Mouse (Mus musculus): ENCODE results near the gene Nt5c1a.

Nt5c1a gene

DNA sequence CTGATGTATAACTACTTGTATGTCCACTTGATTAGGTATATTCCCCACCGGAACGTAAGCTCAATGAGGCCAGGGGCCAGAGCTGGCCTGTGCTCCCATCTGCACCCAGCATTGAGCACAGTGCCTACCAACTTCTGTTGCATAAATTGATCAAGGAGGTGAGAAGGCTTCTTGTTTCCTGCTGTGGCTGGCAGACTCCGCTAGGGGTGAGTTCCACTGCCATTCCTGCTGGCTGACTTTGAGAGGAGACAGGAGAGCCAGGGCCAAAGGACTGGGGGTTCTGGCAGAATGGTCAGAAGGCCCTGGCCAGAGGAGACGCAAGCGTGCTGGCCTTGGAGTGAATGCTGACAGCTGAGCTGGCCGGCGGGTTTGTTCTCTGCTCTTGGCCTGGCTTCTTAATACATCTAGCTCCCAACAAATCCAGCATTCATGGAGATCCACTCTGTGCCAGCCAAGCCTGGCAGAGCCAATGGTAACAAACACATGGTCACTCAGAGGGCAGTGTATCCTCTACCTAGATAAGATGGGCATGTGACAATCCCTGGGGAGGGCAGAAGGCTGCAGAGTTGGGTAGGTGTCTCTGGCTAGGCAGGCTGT, 47.8 kb downstream of the Nt5c1a start:
- DNase-seq, result peak; percentile 88

DNA sequence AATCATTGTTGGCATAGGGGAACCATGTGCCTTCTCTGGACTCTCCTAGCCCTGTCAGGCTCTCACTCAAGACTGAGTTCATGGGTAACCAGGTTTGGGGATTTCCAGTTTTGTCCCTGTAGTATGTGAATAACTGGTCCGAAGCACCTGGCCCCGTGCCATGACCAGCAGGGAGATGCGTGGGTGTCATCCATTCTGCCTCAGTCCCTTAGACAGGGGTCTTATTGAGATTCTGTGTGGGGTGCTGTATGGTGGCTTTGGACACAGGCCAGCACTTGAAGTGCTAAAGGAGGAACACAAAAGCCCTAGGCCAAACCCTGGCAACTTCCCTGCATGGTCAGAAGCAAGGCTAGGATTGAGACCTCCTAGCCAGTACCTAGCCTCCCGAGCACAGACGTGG, 50.9 kb downstream of the Nt5c1a start:
- DNase-seq, result no peak

DNA sequence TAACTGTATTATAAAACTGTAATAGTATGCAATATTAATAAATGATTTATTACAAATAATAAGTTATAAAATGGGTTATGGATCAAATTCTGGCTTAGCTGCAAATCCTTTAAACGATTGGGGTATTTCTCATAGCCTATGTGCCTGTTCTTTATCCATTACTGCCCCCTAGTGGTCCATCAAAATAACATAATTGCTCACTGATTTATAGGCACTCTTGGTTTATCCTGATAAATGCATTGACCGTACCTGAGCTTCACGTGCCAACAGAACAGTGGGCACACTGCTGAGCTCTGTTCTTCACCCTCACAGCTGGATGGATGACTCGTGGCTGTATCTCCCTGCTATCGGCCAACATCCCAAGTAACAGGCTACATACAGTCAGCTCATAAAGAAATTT, 53.3 kb downstream of the Nt5c1a start:
- peak; percentile 75 for DNase-seq

DNA sequence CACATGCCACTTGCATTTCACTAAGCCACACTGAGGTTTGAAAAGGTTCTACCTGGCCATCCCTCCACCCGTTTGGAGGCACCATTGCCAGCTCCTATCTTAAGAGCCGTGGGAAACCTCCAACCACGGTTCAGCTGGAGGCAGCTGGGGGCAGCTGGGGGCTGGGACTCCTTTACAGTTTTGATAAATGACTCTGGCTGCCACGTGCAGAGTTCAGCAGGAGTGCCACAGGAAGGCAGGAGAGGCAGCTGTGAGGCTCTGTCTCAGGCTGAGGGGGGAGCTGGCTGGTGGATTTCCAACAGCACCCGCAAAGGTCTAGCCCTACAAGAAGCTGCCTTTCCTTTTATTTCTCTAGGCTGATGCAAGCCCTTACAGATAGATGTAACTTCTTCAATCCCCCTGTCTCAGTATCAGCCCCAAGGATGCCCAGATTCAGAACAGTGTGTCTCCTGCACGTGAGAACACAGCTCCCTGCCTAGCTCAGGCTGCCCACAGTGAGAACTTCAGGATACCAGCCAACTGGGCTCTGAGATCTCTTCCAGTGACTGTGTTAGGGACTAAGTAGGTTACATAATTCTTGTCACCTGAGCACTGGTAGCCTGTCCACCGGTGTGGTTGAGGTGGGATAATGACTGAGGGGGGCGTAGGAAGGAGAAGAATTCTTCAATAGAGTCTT, 58.9 kb downstream of the Nt5c1a start:
- DNase-seq, result no peak

DNA sequence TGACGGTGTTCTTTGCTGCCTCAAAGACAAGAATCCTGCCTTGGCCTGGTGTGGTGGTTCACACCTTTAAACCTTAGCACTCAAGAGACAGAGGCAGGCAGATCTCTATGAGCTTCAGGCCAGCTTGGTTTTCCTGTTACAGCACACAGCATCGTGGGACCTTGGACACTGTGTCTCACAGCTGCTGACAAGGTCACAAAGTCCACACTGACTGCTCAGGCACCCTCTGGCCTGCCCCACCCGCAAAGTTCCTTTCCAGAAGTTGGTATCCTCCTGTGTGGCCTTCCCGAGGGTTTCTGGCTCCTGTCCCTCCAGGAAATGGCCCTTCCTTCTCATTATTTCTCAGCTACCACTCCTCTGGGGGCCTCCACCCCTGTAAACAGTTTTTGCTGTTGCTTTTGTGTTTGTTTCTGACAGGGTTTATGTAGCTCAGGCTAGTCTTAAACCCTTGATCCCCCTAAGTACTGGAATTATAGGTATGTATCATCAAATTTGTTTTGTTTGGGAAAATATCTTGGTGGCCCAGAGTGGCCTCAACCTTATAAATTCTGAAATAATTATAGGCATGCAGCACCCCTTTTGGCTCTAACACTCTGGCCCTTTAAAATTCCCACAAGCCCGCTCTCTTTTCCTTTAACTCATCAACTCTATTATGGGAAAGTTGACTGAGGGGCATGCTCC, 60.6 kb downstream of the Nt5c1a start, which contains the start of gene Pabpc4:
Gene Pabpc4, plus strand, starts transcription at position 631 of the 681 bp plus-strand sequence.
- no peak for DNase-seq
